Mouse (Mus musculus) thymus, adult 2 months (tissue): ENCODE data around the gene March8. TPM values are rescaled to one million over a fixed set of nuclear protein-coding genes. Genes with fewer than 3 reads are reported as not detected.

ENCODE experiments used
- DNase-seq: peaks from one replicate; pipeline ENCODE4 v3.0.0; 2021
- H3K27ac ChIP-seq: fragments of 200-500 bp; 2 replicates; pipeline ENCODE4 v1.5.1; 2012; ENCODE audit warnings: low read length, control low read depth; ENCODE audit not compliant: control insufficient read depth, insufficient read depth
- H3K27me3 ChIP-seq: fragments of 200-500 bp; 2 replicates; pipeline ENCODE4 v1.6.1; 2012; ENCODE audit warnings: mild to moderate bottlenecking, low read length, moderate library complexity, mixed read lengths; ENCODE audit not compliant: control insufficient read depth, insufficient read depth
- H3K36me3 ChIP-seq: fragments of 200-500 bp; 2 replicates; pipeline ENCODE4 v1.6.1; 2012; ENCODE audit warnings: mild to moderate bottlenecking, low read length, moderate library complexity; ENCODE audit not compliant: control insufficient read depth, insufficient read depth
- H3K4me1 ChIP-seq: fragments of 200-500 bp; replicated peaks from 2 replicates; pipeline ENCODE4 v1.6.1; 2012; ENCODE audit warnings: low read length; ENCODE audit not compliant: control insufficient read depth, insufficient read depth
- H3K4me3 ChIP-seq: fragments of 200-500 bp; 2 replicates; pipeline ENCODE4 v1.5.1; 2012; ENCODE audit warnings: mild to moderate bottlenecking, low read length, control low read depth, moderate library complexity; ENCODE audit not compliant: control insufficient read depth, insufficient read depth
- CTCF ChIP-seq: fragments of 200-500 bp; IDR thresholded peaks from 2 replicates; pipeline ENCODE4 v1.5.1; 2012; ENCODE audit warnings: mild to moderate bottlenecking, control low read depth, low read length, moderate library complexity, borderline replicate concordance; ENCODE audit not compliant: control insufficient read depth, poor library complexity, insufficient read depth; ENCODE audit errors: extremely low read depth
- POLR2A ChIP-seq: fragments of 200-500 bp; IDR thresholded peaks from 2 replicates; pipeline ENCODE4 v1.6.1; 2012; ENCODE audit warnings: mild to moderate bottlenecking, low read length, control low read depth, moderate library complexity; ENCODE audit not compliant: control insufficient read depth, poor library complexity, insufficient read depth; ENCODE audit errors: extremely low read depth
- WGBS: fragments of 180-500 bp; shearing (Covaris S2); methylation state at CpG from one replicate; pipeline ENCODE4 v1.1.7; 2018; 5-methylcytosine and 5-hydroxymethylcytosine counted together
- polyA plus RNA-seq: library from polyadenylated mRNA; depleted of rRNA; stranded (reverse); fragments of >200 nt; gene quantifications from 2 replicates; pipeline ENCODE4 v1.2.3, GENCODE M21; 2012

The March8 gene
- polyA plus RNA-seq, 1 experiment, result 18.2 TPM

DNA sequence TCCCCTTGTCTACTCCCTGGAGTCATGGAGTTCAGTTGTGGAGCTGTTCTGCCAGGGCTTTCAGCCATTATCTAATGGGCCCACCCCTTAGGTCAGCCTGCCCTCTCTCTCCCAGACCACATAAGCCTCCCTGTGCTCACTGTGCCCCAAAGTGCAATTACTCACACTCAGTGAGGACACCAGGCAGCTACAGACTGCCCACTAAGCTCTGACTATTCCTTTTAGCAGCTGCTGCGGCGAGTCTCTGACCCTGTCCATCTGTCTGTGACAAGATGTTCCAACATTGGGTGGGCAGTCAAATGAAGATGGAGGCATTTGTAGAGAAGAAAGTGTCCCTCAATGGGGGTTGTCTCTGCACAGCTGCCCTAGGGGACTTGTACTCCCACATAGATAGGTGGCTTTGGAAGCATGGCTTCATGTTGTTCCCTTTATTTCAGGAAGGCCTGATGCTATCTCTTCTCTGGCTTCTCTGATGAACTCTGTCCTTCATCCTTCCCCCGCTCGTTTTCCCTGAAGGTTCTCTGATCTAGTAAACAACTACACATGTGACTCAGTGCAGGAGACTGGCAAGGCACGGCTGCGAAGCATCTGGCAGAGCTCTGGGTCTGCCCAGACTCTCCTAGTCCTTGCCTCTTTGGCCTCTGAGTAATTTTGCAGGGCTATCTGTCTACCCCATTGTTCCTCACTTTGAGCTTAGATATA lies 70.3 kb downstream of the March8 start:
- no peak for TF ChIP-seq POLR2A
- TF ChIP-seq CTCF, result no peak
- H3K4me1 ChIP-seq, result no peaks in the 10 kb centered on the region
- no peak for DNase-seq
- no peaks in the 10 kb centered on the region for H3K36me3 ChIP-seq
- no peaks in the 10 kb centered on the region for H3K27me3 ChIP-seq
- H3K27ac ChIP-seq, result no peak overlapping the region
- 83% methylated on average over 6 of the region's 6 CpGs for WGBS
- no peak overlapping the region for H3K4me3 ChIP-seq

- TF ChIP-seq CTCF (no peak), POLR2A (no peak)
- no peak for DNase-seq
- Histone ChIP-seq H3K27ac (no peak overlapping the region), H3K36me3 (no peaks in the 10 kb centered on the region), H3K4me3 (no peak overlapping the region), H3K4me1 (no peaks in the 10 kb centered on the region), H3K27me3 (no peaks in the 10 kb centered on the region)
- 96% methylated on average over 10 of the region's 10 CpGs for WGBS
Measured at GRCm38 (mm10) chr6:116410436-116410835, 72.6 kb downstream of the March8 start.

- Histone ChIP-seq H3K36me3 (no peaks in the 10 kb centered on the region), H3K4me3 (no peak overlapping the region), H3K4me1 (no peaks in the 10 kb centered on the region), H3K27me3 (no peaks in the 10 kb centered on the region), H3K27ac (no peak overlapping the region)
- no peak for DNase-seq
- no peak for TF ChIP-seq CTCF
- TF ChIP-seq POLR2A, result no peak
- WGBS, result 97% methylated on average over 3 of the region's 3 CpGs
Measured at GRCm38 (mm10) chr6:116411716-116412115, 73.9 kb downstream of the March8 start.

GRCm38 (mm10) chr6:116412546-116413325 lies 74.9 kb downstream of the March8 start:
- no peaks in the 10 kb centered on the region for H3K36me3 ChIP-seq
- H3K4me1 ChIP-seq, result no peaks in the 10 kb centered on the region
- TF ChIP-seq CTCF (no peak), POLR2A (no peak)
- H3K27ac ChIP-seq, result no peak overlapping the region
- no peaks in the 10 kb centered on the region for H3K27me3 ChIP-seq
- 97% methylated on average over 14 of the region's 14 CpGs for WGBS
- DNase-seq, result no peak
- no peak overlapping the region for H3K4me3 ChIP-seq

DNA sequence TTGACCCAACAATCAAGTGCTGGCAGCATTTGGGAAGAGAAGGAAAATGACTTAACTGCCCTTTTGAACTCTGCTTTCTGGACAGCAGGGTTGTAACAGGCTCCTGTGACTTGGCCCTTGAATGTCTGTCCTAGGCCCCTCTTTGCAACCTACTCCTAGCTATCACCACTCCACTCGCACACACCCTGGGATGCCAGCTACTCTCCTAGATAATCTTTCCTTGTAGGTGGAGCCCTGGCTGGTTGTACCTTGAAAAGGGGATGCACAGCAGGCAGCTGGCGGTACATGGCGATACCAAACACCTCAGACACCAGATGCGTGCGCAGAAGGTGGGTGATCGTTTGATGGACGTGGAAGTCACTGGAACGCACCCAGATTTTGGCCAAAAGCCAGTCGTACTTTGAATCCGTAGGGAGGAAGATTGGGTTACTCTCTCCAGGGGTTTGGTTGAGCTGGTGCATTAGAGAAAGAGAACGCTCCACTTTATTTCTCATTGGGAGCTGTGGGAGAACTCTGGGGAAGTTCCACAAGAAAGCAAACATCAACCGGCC lies 77.4 kb downstream of the March8 start:
- H3K4me3 ChIP-seq, result no peak overlapping the region
- TF ChIP-seq CTCF, result no peak
- no peak for TF ChIP-seq POLR2A
- no peak overlapping the region for H3K27ac ChIP-seq
- H3K27me3 ChIP-seq, result no peaks in the 10 kb centered on the region
- H3K4me1 ChIP-seq, result no peaks in the 10 kb centered on the region
- 91% methylated on average over 12 of the region's 12 CpGs for WGBS
- DNase-seq, result no peak
- H3K36me3 ChIP-seq, result no peaks in the 10 kb centered on the region

- TF ChIP-seq CTCF, result no peak
- TF ChIP-seq POLR2A, result no peak
- Histone ChIP-seq H3K36me3 (no peaks in the 10 kb centered on the region), H3K27me3 (no peaks in the 10 kb centered on the region), H3K4me1 (no peaks in the 10 kb centered on the region), H3K27ac (no peak overlapping the region), H3K4me3 (no peak overlapping the region)
- DNase-seq, result no peak
- WGBS, result 88% methylated on average over 6 of the region's 6 CpGs
Measured at GRCm38 (mm10) chr6:116416000-116416552, 78.3 kb downstream of the March8 start.
